Mouse (Mus musculus): ENCODE data around the gene Adora2b.
A peak's percentile ranks its signal among the peaks of the same experiment; 100 is the strongest.

Gene Adora2b

GRCm38 (mm10) chr11:62248401-62249244 lies at the start of gene Adora2b:
Adora2b (plus strand) TSS chr11:62248984.
- DNase-seq = peak in 1 of 2 experiments; percentile 51

GRCm38 (mm10) chr11:62200901-62201512 lies 47.8 kb upstream of the Adora2b start:
- DNase-seq = no peak

DNA sequence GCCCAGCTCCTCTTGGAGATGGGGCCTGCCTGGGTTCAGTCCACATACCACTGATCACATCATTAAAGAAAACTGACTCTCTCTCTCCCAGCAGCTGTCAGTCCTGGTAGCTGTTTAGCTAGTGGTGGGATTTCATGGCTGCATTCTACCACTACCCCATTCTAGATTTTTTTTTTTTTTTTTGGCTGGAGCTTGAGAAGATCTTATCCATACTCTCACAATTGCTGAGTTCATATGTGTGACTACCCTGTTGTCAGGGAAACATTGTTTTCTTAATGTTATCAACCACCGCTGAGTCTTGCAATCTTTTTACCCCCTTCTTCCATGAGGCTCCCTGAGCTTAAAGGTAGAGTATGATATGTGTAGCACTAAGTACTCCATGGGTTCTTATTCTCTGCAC lies 46.1 kb upstream of the Adora2b start:
- DNase-seq = no peak

- DNase-seq = no peak
Measured at GRCm38 (mm10) chr11:62209111-62209510, 39.7 kb upstream of the Adora2b start.

- no peak for DNase-seq
Measured at GRCm38 (mm10) chr11:62209891-62210290, 38.9 kb upstream of the Adora2b start.

DNA sequence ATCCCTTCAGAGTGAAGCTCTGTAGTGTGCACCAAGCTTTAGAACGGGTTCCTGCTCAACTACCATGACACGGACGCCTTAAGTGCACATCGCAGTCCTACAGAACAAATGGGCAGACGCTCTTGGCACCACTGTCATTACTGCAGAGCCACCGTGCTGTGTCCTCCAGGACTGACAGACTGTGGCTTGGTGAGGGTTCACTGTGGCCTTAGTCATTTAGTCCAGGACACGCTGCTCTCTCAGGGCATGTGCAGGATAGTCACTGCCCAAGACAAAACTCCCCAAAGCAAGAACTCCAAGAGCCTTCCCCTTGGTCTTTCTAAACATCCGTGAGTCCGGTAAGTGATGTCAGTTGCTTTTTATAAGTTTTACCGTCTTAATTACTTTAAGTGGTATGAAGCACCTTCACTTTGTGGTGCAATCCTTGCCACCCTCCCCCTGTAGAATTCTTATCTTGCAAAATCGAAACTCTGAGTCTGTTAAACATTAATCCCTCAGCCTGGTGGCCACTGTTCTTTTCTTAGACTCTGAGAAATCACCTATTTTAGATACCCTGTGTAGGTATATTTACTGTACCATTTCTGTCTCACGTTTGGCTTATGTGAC lies 35.3 kb upstream of the Adora2b start:
- DNase-seq = no peak

GRCm38 (mm10) chr11:62215107-62215506 lies 33.7 kb upstream of the Adora2b start:
- DNase-seq = no peak

GRCm38 (mm10) chr11:62217751-62218150 lies 31.0 kb upstream of the Adora2b start:
- no peak for DNase-seq

DNA sequence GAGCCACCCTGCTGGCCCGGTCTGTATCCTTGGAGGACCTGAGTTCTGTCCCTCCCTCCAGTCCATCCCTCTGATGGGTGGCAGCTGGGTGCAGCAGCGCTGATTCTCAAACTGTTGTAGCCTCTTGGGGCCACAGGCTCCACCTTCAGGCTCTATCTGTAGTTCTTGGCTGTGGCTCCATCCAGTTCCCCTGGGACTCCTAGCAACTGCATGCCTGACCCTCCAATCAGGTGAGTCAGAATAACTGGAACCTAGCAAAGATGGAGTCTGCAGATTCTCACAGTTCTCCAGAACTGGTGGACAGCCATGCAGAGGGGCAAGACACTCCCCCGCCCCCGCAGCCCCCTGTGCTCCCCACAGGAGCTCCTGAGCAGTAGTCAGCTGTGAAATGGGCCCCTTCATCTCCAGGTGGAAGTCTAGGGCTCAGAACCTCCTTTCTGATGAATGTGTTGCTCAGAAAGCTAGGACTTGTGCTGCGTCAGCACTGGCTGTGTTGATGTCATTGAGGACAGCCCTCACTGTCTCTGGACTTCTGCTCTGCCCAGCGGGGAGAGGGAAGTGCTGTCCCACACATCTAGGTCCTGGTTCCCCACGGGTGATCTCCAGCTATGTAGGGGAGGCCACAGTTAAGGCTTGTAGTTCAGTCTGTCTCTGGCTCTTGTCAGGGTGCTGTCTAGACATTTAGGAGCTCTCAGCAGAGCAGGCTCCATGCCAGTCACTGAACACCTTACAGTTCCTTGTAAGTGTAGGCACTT lies 27.9 kb upstream of the Adora2b start:
- DNase-seq = no peak

DNA sequence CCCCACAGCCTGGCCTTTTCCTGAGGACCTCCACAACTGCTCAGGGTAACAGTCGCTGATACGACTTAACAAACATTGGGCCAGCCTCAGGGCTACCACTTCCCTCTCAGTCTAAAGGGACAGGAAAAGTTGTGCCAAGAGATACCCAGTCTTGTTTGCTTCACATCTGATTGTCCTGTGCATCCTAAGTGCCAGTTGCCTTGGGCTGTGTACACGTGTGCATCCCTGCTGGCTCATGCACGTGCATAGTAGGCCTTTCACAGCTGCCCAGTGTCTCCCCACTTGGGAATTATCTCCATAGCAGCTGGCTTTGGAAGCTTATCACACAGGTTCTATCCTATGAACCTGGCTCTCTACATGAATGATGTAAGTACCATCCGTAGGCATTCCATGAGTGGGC lies 25.4 kb upstream of the Adora2b start:
- DNase-seq = no peak

GRCm38 (mm10) chr11:62223962-62224361 lies 24.8 kb upstream of the Adora2b start:
- no peak for DNase-seq

- no peak for DNase-seq
Measured at GRCm38 (mm10) chr11:62224797-62225196, 24.0 kb upstream of the Adora2b start.

- DNase-seq = no peak
Measured at GRCm38 (mm10) chr11:62240631-62241261, 8.0 kb upstream of the Adora2b start.

DNA sequence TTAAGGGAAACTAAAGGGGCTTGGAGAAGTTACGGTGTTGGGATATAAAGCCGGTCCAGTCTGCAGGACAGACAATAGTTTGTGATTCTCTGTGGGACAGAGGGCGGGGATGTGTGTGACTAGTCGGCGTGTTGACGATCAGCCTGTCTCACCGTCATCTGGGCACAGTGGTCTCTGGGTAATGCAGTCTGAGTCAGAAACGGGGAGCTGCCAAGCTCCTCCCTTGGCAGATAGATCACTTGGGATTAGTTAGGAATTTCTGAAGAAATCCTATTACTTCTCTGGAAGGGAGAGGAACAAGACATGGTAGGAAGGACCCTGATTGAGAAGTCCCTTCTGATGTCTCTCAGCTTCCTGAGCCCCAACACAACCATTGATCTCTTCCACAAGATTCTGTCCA lies 4.9 kb upstream of the Adora2b start:
- DNase-seq = no peak

- DNase-seq = no peak
Measured at GRCm38 (mm10) chr11:62244471-62244870, 4.3 kb upstream of the Adora2b start.

- no peak for DNase-seq
Measured at GRCm38 (mm10) chr11:62247759-62248400, 904 bp upstream of the Adora2b start.

- DNase-seq = peak in 1 of 2 experiments; percentile 16
Measured at GRCm38 (mm10) chr11:62249266-62250037, 668 bp downstream of the Adora2b start.

DNA sequence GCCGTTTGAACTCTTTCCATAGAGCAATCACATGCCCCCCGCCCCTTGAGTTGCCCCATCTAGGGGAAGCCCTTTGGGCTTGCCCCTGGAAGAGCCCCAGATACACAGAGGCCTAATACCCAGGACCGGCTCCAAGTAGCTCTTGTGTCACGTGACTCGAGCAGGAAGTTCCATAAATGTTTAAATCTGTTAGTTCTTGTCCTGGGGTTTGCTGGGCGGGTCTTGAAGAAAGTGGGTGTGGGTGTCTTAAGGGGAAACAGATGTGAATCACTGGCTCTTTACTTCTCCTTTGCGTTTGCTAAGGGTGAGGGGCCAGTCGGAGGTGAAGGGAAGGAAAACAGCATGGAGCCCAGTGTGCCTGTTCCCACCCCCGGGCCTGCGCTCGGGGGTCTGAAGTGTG lies 2.3 kb downstream of the Adora2b start:
- DNase-seq = no peak

DNA sequence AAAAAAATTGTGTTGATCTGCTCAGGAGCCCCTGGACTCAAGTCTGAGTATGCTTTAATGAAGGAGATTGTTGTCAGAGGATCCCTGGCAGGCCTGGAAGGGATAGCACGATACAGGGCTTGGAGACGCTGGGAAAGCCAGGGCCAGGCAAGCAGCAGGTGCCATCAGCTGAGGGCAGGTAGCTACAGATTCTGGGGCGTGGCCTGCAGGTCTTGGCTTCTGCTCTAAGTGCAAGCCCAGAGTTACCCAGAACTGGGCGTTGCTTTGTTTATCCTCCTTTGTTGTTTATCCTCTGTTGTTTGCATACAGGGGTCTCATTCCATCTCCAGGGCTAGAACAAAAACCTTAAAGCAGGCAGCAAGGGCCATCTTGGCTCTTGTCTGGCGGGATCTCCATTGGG lies 4.6 kb downstream of the Adora2b start:
- DNase-seq = no peak

GRCm38 (mm10) chr11:62259214-62259613 lies 10.4 kb downstream of the Adora2b start:
- DNase-seq = no peak

GRCm38 (mm10) chr11:62263599-62263998 lies 14.8 kb downstream of the Adora2b start:
- no peak for DNase-seq
